Mouse (Mus musculus): ENCODE data around the gene Dock6. TPM values are rescaled to one million over a fixed set of nuclear protein-coding genes. Genes with fewer than 3 reads are reported as not detected.
A peak's percentile ranks its signal among the peaks of the same experiment; 100 is the strongest.

Gene Dock6
- polyA plus RNA-seq, 1 experiment, result 42.3 TPM

DNA sequence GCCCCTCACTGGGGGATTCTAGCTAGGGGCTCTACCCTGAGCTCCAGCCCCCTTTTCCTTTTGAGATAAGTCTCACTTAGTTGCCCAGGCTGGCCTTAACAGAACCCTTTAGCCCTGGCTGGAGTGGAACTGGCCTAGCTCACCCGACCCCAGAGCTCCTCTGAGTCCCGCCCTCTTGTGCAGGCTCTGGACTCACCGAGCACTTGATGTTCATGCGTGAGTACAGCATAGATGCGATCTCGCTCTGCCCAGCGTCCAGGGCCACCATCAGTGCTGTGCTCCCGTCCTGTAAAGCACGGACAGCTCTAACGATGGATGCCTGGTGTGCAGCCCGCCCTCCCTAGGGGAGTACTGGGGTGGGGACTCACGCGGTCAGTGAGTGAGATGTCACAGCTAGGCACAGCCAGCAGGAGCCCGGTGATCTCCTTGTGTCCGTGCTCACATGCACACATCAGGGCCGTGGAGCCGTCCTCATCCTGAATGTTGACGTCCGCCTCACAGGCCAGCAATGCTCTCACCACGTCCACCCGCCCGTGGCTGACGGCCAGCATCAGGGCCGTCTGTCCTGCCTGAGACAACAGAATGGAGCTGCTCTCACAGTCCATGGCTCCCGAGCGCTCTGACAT is 82.8 kb downstream of the Dock6 start:
- TF ChIP-seq CTCF (IDR thresholded peaks at IDR 0.05; ENCODE audit: extremely low read depth, insufficient read depth, low read length), result no peak
- H3K27ac ChIP-seq (ENCODE audit: insufficient read depth, low read length), result no peak overlapping the region
- H3K4me3 ChIP-seq (ENCODE audit: insufficient read depth, low read length), result no peak overlapping the region
- H3K4me1 ChIP-seq (ENCODE audit: control insufficient read depth, insufficient read depth, low read length), result no peaks in the 10 kb centered on the region

DNA sequence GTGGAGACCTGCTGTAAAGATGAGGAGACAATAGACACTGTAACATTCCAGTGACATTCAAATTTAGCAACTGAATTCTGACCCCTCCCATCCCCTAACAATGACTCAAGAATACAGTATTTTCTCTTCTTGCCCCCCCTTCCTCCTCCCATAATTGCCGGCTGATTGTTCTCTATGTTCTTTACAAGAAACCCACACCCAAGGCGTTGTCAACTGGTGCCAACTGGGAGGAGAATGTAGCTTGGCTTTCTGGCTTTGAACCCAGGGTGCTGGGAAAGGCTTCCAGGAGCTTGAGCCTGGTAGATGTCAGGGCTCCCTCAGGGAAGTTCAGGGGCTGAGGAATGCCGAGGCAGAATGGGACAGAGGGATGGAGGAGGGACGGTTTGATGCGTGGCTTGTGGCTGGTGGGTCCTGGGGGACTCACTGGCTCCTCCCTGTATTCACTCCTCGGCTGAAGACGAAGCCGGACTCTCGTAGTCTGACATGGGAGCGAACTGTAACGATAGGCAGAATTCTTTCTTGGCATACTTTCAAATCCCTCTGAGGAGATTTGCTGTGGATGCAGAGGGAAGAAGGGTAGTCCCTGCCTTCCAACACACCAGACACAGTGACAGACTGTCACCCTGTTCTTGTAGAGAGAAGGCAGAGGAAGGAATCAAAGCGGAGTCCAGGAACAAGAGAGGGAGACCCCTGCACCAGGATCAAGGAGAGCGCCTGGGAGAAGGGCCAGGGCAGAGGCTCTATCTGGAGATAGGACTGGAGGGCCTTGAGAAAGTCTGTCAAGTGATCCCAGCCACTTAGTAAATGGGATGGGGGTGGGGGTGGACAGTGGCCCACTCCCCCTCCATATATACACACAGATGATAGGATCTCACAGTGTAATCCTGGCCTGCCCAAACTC is 83.7 kb downstream of the Dock6 start:
- TF ChIP-seq CTCF (IDR thresholded peaks at IDR 0.05; ENCODE audit: extremely low read depth, insufficient read depth, low read length), result no peak
- no peak for TF ChIP-seq POLR2A (IDR thresholded peaks at IDR 0.05; ENCODE audit: extremely low read depth, insufficient read depth, low read length)
- no peak overlapping the region for H3K4me3 ChIP-seq (ENCODE audit: insufficient read depth, low read length)
- H3K4me1 ChIP-seq (ENCODE audit: control insufficient read depth, insufficient read depth, low read length), result no peaks in the 10 kb centered on the region
- no peak overlapping the region for H3K27ac ChIP-seq (ENCODE audit: insufficient read depth, low read length)

DNA sequence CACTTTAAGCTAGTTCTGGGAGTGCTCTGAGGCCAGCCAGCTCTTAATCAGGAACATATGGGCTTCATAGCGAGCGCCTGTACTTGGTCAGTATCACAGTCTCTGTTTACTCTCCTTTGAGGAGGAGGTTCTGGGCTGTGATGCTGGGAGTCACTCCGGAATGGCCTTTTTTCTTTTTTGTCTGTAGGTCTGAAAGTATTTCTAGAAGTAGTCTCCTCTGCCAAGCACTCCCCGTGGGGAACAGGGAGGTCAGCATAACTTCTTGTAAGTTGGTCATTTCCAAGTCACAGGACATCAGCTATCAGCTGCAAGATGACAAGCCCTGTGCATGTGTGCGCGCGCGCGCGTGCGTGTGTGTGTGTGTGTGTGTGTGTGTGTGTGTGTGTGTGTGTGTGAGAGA is 84.5 kb downstream of the Dock6 start:
- no peak overlapping the region for H3K27ac ChIP-seq (ENCODE audit: insufficient read depth, low read length)
- H3K4me3 ChIP-seq (ENCODE audit: insufficient read depth, low read length), result no peak overlapping the region
- H3K4me1 ChIP-seq (ENCODE audit: control insufficient read depth, insufficient read depth, low read length), result no peaks in the 10 kb centered on the region
- TF ChIP-seq CTCF (IDR thresholded peaks at IDR 0.05; ENCODE audit: extremely low read depth, insufficient read depth, low read length) (no peak), POLR2A (IDR thresholded peaks at IDR 0.05; ENCODE audit: extremely low read depth, insufficient read depth, low read length) (no peak)

DNA sequence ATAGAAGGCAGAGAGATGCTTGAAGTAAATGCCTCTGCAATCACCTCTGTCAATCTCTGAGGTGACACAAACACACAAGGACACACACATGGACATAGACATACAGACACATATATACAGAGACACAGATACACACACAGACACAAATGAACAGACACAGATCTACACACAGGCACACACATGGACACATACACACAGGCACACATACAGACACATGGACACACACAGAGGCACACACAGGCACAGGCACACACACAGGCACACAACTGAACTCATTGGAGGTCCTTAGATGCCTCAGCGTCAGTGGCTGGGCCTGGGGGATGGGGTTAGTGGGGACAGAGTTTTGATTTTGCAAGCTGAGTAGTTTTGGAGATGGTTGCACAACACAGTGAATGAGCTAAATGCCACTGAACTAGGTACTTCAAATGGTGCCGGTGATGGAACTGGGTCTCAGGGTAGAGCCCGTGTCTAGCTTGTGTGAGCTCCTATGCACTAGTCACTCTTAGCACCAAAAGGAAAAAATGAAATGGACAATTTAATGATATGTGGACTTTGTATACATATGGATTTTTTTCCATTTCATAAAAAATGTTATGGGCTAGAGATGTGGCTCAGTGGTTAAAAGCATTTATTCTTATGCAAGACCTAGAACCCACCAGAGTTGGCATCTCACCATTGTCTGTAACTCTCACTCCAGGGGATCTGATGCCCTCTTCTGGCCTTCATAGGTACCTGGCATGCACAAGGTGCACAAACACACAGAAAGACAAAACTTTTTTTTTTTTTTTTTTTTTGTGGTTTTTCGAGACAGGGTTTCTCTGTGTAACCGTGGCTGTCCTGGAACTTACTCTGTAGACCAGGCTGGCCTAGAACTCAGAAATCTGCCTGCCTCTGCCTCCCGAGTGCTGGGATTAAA is 88.1 kb downstream of the Dock6 start:
- Histone ChIP-seq H3K4me3 (ENCODE audit: insufficient read depth, low read length) (no peak overlapping the region), H3K4me1 (ENCODE audit: control insufficient read depth, insufficient read depth, low read length) (no peaks in the 10 kb centered on the region), H3K27ac (ENCODE audit: insufficient read depth, low read length) (no peak overlapping the region)
- no peak for TF ChIP-seq CTCF (IDR thresholded peaks at IDR 0.05; ENCODE audit: extremely low read depth, insufficient read depth, low read length)
- TF ChIP-seq POLR2A (IDR thresholded peaks at IDR 0.05; ENCODE audit: extremely low read depth, insufficient read depth, low read length), result no peak

DNA sequence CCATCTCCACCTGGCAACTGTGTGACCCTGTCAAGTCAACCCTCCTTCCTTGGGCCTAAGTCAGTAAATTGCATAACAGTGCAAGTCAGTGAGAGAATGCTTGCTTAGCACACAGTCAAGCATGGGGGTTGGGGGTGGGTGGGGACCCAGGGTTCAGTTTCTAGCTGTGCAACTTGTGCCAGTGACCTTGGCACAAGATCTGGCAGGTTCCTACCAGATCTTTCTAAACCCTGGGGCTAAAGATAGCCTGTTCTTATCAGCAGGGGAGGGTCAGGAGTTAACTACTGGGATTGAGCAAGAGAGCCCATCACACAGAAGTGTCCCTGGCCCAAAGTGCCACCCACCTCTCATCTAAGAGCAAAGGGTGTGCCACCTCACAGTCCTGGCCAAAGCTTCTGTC is 90.3 kb downstream of the Dock6 start:
- Histone ChIP-seq H3K27ac (ENCODE audit: insufficient read depth, low read length) (no peak overlapping the region), H3K4me3 (ENCODE audit: insufficient read depth, low read length) (no peak overlapping the region)
- TF ChIP-seq POLR2A (IDR thresholded peaks at IDR 0.05; ENCODE audit: extremely low read depth, insufficient read depth, low read length) (no peak), CTCF (IDR thresholded peaks at IDR 0.05; ENCODE audit: extremely low read depth, insufficient read depth, low read length) (no peak)

DNA sequence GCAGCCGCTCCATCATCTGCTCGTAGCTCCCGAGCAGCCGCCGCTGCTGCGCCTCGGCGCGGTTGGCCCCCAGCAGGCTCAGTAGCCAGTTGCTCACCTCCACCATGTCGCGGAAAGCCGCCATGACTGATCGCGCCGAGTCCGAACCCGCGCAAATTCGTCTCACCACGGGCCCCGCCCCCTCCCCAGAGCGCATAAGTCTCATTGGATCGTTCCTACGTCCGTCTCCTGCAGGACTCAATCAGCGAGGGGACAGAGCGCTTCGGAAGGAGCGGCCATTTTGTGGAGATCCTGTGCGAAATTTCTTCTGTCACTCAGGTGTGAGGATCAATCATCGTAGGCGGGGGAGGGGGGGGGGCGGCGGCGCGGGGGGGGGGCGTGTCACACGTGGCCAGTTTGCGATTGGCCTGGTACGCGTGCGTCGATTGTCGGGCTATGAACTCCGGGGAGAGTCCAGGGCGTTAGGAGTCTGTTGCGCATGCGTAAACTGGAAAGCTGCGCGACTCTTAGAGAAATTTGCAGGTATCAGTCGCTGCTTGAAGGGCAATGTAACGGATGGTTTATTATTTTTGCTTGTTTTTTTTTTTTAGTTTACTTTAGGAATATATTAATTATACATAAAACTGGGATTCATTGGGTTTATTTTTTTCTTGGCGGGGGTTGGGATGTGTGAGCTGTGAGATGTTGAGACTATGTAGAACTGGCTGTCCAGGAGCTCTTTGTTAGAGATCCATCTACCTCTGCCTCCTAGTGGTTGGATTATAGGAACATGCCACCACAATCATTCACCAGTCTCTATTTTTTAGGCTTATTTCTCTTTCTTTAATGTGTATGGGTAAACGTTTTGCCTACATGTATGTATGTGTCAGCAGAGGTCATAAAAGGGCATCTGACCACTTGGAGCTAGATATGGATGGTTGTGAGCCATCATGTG is 92.0 kb downstream of the Dock6 start, which contains the start of gene Spc24:
TSS of gene Spc24 (minus strand) at position 149 of the 934 bp plus-strand sequence.
- Histone ChIP-seq H3K27ac (ENCODE audit: insufficient read depth, low read length) (no peak within 1 kb of the TSS), H3K4me1 (ENCODE audit: control insufficient read depth, insufficient read depth, low read length) (no peaks in the 10 kb centered on the region), H3K4me3 (ENCODE audit: insufficient read depth, low read length) (peak within 1 kb of the TSS; percentile 37)
- TF ChIP-seq CTCF (IDR thresholded peaks at IDR 0.05; ENCODE audit: extremely low read depth, insufficient read depth, low read length), result 0 out of 2 replicates have a peak, but pooled peaks have one; percentile 0
- TF ChIP-seq POLR2A (IDR thresholded peaks at IDR 0.05; ENCODE audit: extremely low read depth, insufficient read depth, low read length), result no peak

More for the DNA sequence above, 90.3 kb downstream of the Dock6 start:
- H3K4me1 ChIP-seq (ENCODE audit: control insufficient read depth, insufficient read depth, low read length), result no peaks in the 10 kb centered on the region

DNA sequence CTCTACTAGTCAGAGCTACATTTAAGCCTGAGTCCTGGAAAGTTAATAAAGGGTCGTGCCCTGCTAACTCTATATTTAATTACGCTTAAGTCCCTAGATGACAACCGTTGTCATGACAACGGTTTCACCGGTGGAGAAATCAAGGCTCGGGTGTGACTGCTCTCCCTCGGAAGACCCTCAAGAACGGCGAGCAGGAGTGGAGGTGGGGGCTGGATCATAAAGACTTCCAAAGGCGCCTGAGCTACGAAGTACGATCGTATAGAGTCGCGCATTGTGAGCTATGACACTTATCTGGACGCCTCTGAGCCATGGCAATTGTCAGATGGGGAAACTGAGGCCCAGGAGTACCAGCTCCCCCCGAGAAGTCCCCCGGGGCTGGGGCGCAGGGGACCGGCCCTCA is 92.7 kb downstream of the Dock6 start:
- no peaks in the 10 kb centered on the region for H3K4me1 ChIP-seq (ENCODE audit: control insufficient read depth, insufficient read depth, low read length)
- TF ChIP-seq CTCF (IDR thresholded peaks at IDR 0.05; ENCODE audit: extremely low read depth, insufficient read depth, low read length), result no peak
- TF ChIP-seq POLR2A (IDR thresholded peaks at IDR 0.05; ENCODE audit: extremely low read depth, insufficient read depth, low read length), result no peak
- no peak overlapping the region for H3K27ac ChIP-seq (ENCODE audit: insufficient read depth, low read length)
- H3K4me3 ChIP-seq (ENCODE audit: insufficient read depth, low read length), result peak overlapping the region; percentile 37
